Comparison of ENCODE assay signal across 8 mouse cellular contexts in the genomic region with DNA sequence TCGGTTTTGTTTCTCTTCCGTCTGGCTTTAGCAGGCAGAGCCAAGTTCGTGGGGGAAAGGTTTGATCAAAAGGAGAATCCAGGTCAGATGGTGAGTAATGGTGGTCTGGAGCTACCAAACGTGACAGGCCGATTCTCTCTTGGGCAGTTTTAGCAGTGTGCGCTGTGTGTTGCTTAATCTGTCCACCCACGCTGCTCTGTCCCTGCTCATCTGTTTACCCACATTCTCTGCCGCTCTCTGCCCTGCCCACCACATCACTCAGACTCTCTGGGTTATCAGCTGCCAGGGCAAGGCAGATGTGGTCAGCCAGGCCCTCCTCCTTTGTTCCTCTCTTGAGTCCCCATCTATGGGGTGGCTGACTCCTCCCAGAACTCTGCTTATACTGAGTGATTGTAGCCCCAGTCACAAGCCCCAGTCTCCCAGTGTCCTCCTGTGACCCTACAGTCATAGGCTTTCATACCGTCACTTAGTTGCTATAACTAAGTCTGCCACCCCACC.
DNase-seq lines count a peak whose midpoint lies in the region; ATAC-seq lines count a peak whose summit lies in the region.

No protein-coding gene starts in this region.

- H3K4me1 ChIP-seq in heart, embryonic 11.5 days (ENCODE audit: control insufficient read depth, insufficient read depth, low read length), result peaks cover 10% of the 10 kb centered on the region
- H3K4me1 ChIP-seq in hindbrain, embryonic 11.5 days (replicated peaks; ENCODE audit: control insufficient read depth, insufficient read depth, low read length), result peaks cover 14% of the 10 kb centered on the region
- H3K4me1 ChIP-seq in midbrain, embryonic 15.5 days, result peaks cover 30% of the 10 kb centered on the region

- no peaks in the 10 kb centered on the region for H3K9me3 ChIP-seq in heart, embryonic 11.5 days (replicated peaks; ENCODE audit: control insufficient read depth, low read length)
- H3K9me3 ChIP-seq in hindbrain, embryonic 11.5 days (ENCODE audit: control insufficient read depth, low read length), result no peaks in the 10 kb centered on the region
- no peaks in the 10 kb centered on the region for H3K9me3 ChIP-seq in midbrain, embryonic 15.5 days

- peak overlapping the region; percentile 44 for H3K4me2 ChIP-seq in heart, embryonic 11.5 days
- H3K4me2 ChIP-seq in hindbrain, embryonic 11.5 days (replicated peaks; ENCODE audit: low read depth, low read length), result no peak overlapping the region
- H3K4me2 ChIP-seq in midbrain, embryonic 15.5 days, result no peak overlapping the region

- no peak for DNase-seq in heart, postnatal 25 days (ENCODE audit: low spot score)
- DNase-seq in brain, adult 2 months (ENCODE audit: low read depth, low spot score), result peak; percentile 45
- no peak for DNase-seq in hindbrain, embryonic 11.5 days (ENCODE audit: low spot score)
- DNase-seq in adipocyte (ENCODE audit: low spot score), result no peak
- DNase-seq in left cerebral cortex, postnatal 10 days (ENCODE audit: extremely low spot score in 1 of 2, low spot score in 2 of 2), result no peak
- no peak for DNase-seq in left cerebral cortex, postnatal 25 days (ENCODE audit: low spot score in 2 of 2)

- 0 out of 2 replicates have a peak, but pooled peaks cover 4% of the 10 kb centered on the region for H3K27me3 ChIP-seq in heart, embryonic 11.5 days (ENCODE audit: control insufficient read depth, insufficient read depth, low read length)
- H3K27me3 ChIP-seq in hindbrain, embryonic 11.5 days (ENCODE audit: control insufficient read depth, insufficient read depth, low read length), result no peaks in the 10 kb centered on the region
- no peaks in the 10 kb centered on the region; the same call in 1 of the 2 replicates for H3K27me3 ChIP-seq in midbrain, embryonic 15.5 days (replicated peaks)

- H3K27ac ChIP-seq in heart, embryonic 11.5 days (ENCODE audit: low read depth, low read length), result no peak overlapping the region
- peak overlapping the region; percentile 42; the same call in 1 of the 2 replicates for H3K27ac ChIP-seq in hindbrain, embryonic 11.5 days (ENCODE audit: low read depth, low read length)
- H3K27ac ChIP-seq in midbrain, embryonic 15.5 days, result no peak overlapping the region; the same call in 1 of the 2 replicates

- intact Hi-C loops in heart, postnatal 25 days (cut with DNase I), result no loop called here
- intact Hi-C loops in left cerebral cortex, postnatal 10 days (cut with DNase I), result no loop called here
- intact Hi-C loops in left cerebral cortex, postnatal 25 days (cut with DNase I), result no loop called here

- no peaks in the 10 kb centered on the region for H3K36me3 ChIP-seq in heart, embryonic 11.5 days (ENCODE audit: control insufficient read depth, insufficient read depth, low read length)
- no peaks in the 10 kb centered on the region for H3K36me3 ChIP-seq in hindbrain, embryonic 11.5 days (ENCODE audit: control insufficient read depth, insufficient read depth, low read length)
- no peaks in the 10 kb centered on the region for H3K36me3 ChIP-seq in midbrain, embryonic 15.5 days (replicated peaks)

- peak; percentile 89 for ATAC-seq in heart, embryonic 11.5 days (replicated peaks; ENCODE audit: insufficient number of reproducible peaks, low FRiP score, low TSS enrichment)
- peak; percentile 59 for ATAC-seq in hindbrain, embryonic 11.5 days (ENCODE audit: low FRiP score)
- ATAC-seq in midbrain, embryonic 15.5 days (replicated peaks), result peak; percentile 54

- 0 out of 2 replicates have a peak overlapping the region, but pooled peaks have one; percentile 11 for H3K9ac ChIP-seq in heart, embryonic 11.5 days (ENCODE audit: low read depth, low read length)
- H3K9ac ChIP-seq in hindbrain, embryonic 11.5 days (ENCODE audit: low read depth, low read length), result 0 out of 2 replicates have a peak overlapping the region, but pooled peaks have one; percentile 15
- no peak overlapping the region for H3K9ac ChIP-seq in midbrain, embryonic 15.5 days

- 12% methylated on average over 9 of the region's 9 CpGs for WGBS in heart, embryonic 11.5 days (ENCODE audit: insufficient replicate concordance)
- 18% methylated on average over 9 of the region's 9 CpGs for WGBS in hindbrain, embryonic 11.5 days
- WGBS in midbrain, embryonic 15.5 days, result 17% methylated on average over 9 of the region's 9 CpGs

- H3K4me3 ChIP-seq in heart, embryonic 11.5 days (ENCODE audit: low read depth, low read length), result no peak overlapping the region
- no peak overlapping the region for H3K4me3 ChIP-seq in hindbrain, embryonic 11.5 days (ENCODE audit: low read depth, low read length)
- H3K4me3 ChIP-seq in midbrain, embryonic 15.5 days, result no peak overlapping the region
